Mouse (Mus musculus): ENCODE results near the gene Poglut1. TPM values are rescaled to one million over a fixed set of nuclear protein-coding genes. Genes with fewer than 3 reads are reported as not detected.
A peak's percentile ranks its signal among the peaks of the same experiment; 100 is the strongest.

Poglut1 gene
- polyA plus RNA-seq (2014; fragmentation: Nextera tagmentation; extraction: Ambion mirVana), result 69.8 and 77.3 TPM in 2 replicates

DNA sequence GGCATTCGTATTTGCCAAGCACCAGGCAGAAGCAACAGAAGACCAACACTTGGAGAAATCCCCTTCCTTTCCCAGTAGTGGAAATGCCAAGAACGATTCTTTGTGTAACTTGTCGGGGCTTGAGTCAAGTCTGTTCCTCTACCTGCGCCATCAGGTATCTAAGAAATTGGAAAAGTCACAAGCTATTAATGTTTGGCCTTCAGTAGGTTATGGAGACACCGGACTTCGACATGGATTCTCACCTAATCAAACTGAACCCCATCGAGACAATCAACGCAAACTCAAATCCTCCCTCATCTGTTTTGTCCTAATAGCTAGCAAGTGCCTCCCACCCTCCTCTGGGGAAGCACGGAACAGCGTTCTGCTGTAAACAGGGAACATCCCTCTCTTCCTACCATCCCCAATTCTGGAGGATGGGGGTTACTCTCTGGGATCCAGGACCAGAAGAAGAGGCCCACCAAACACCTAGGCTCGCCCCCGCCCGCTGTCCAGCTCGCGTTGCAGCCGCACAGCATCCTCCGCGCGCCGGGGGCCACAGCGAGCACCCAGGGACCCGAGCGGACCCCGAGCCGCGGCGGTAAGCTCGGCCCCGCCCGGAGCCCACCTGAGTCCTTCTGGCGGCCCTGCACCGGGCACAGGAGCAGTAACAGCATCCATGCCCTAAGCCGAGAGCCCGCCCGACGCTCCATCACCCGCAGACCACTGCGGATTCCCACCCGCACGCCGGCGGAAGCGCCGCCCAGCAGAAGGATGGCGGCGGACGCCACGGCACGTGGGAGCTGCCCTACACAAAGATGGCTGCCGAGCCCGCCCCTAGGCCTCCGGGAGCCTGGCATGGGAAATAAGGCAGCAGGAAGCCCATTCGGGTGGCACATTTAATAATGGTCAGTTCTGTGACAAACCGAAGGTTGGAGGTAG, at the start of gene Poglut1:
Gene Poglut1, minus strand, starts transcription at position 780 of the 918 bp plus-strand sequence.
- Histone ChIP-seq H3K36me3 (ENCODE audit: control insufficient read depth, insufficient read depth, low read length) (no peaks in the 10 kb centered on the region), H3K4me1 (replicated peaks; ENCODE audit: control insufficient read depth, insufficient read depth, low read length) (peaks cover 4% of the 10 kb centered on the region), H3K9me3 (ENCODE audit: control insufficient read depth, low read length) (no peaks in the 10 kb centered on the region), H3K27me3 (ENCODE audit: control insufficient read depth, insufficient read depth, low read length) (no peaks in the 10 kb centered on the region), H3K4me3 (ENCODE audit: low read depth, low read length) (peak within 1 kb of the TSS; percentile 92), H3K27ac (ENCODE audit: low read depth, low read length) (peak within 1 kb of the TSS; percentile 68), H3K4me2 (replicated peaks; ENCODE audit: low read depth, low read length) (peak within 1 kb of the TSS; percentile 78), H3K9ac (ENCODE audit: low read depth, low read length) (peak within 1 kb of the TSS; percentile 97)
- ATAC-seq (ENCODE audit: low FRiP score) (peak; percentile 93), DNase-seq (ENCODE audit: low spot score) (peak; percentile 84)
- WGBS, result 3% methylated on average over 54 of the region's 54 CpGs

DNA sequence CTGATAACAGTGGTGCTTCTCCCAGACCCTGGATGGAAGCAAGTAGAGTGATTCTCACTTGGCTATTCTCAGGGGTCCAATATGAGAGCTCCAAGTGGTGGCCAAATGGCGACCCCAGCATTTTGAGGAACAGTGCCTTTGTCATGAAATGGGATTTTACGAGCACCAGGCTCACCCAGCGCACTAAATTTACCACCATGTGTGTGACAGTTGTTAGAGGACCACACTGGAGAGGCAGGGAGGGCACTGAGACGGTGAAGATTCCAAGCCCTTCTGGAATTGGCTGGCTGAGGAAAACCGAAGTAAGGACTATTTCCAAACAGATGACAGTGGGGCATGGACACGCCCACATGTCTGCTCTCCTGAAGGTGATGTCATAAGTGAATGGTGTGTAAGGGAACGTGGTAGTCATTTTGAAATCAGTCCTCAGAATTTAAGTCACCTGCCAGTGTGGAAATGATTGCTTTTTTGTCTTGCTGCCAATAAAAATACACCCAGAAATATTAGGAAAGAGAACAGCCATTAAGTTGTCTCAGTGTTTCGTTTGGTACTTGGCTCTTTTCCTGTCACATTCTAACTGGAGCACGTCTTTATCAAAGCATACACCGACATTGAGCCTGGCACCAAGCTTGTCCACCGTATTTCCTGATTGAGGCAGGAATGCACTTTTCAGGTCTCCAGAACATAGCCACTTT, 49.1 kb upstream of the Poglut1 start:
- ATAC-seq (ENCODE audit: low FRiP score) (no peak), DNase-seq (ENCODE audit: low spot score) (no peak)
- no peak overlapping the region for H3K27ac ChIP-seq (ENCODE audit: low read depth, low read length)
- H3K4me2 ChIP-seq (replicated peaks; ENCODE audit: low read depth, low read length), result no peak overlapping the region
- no peaks in the 10 kb centered on the region for H3K4me1 ChIP-seq (replicated peaks; ENCODE audit: control insufficient read depth, insufficient read depth, low read length)
- 83% methylated on average over 11 of the region's 11 CpGs for whole genome bisulfite sequencing
- H3K36me3 ChIP-seq (ENCODE audit: control insufficient read depth, insufficient read depth, low read length), result no peaks in the 10 kb centered on the region
- no peak overlapping the region for H3K9ac ChIP-seq (ENCODE audit: low read depth, low read length)
- H3K9me3 ChIP-seq (ENCODE audit: control insufficient read depth, low read length), result no peaks in the 10 kb centered on the region
- H3K4me3 ChIP-seq (ENCODE audit: low read depth, low read length), result no peak overlapping the region
- no peaks in the 10 kb centered on the region for H3K27me3 ChIP-seq (ENCODE audit: control insufficient read depth, insufficient read depth, low read length)

DNA sequence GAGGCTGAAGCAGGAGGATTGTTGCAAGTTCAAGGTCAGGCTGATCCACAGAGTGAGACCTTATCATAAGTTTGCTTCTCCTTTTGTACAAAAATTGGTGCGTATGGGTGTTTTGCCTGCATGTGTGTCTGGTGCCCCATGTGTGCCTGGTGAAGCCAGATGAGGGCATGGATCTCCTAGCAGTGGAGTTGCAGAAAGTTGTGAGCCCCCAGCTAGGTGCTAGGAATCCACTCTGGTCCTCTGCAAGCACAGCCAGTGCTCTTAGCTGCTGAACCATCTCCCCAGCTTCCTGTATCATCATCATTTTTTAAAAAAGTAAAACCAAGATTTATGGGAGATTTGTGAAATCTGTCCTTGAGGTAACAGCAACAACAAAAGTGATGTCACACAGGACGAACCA, 46.6 kb upstream of the Poglut1 start:
- H3K27ac ChIP-seq (ENCODE audit: low read depth, low read length), result no peak overlapping the region
- ATAC-seq (ENCODE audit: low FRiP score) (no peak), DNase-seq (ENCODE audit: low spot score) (no peak)
- no peaks in the 10 kb centered on the region for H3K9me3 ChIP-seq (ENCODE audit: control insufficient read depth, low read length)
- no peaks in the 10 kb centered on the region for H3K4me1 ChIP-seq (replicated peaks; ENCODE audit: control insufficient read depth, insufficient read depth, low read length)
- H3K27me3 ChIP-seq (ENCODE audit: control insufficient read depth, insufficient read depth, low read length), result no peaks in the 10 kb centered on the region
- no peak overlapping the region for H3K4me2 ChIP-seq (replicated peaks; ENCODE audit: low read depth, low read length)
- no peak overlapping the region for H3K4me3 ChIP-seq (ENCODE audit: low read depth, low read length)
- H3K9ac ChIP-seq (ENCODE audit: low read depth, low read length), result no peak overlapping the region
- no peaks in the 10 kb centered on the region for H3K36me3 ChIP-seq (ENCODE audit: control insufficient read depth, insufficient read depth, low read length)
- 93% methylated on average over 2 of the region's 2 CpGs for WGBS

DNA sequence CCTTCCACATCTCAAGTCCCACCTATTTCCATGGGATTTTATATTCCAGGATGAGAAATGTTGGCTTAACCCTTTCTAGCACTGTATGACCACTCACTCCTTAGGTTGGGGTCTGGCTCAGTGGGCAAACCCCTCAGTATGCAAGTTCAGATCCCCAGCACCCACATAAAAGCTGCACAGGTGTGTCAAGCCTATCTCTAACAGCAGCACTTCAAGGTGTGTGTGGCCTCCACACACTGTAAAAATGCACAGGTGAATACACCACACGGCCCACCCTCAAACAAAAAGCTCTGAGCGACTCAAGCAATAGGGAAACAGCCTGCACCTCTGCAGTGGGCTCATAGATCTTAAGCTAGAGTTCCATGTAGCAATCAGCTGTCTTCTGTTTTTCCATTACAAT, 46.0 kb upstream of the Poglut1 start:
- Histone ChIP-seq H3K9ac (ENCODE audit: low read depth, low read length) (no peak overlapping the region), H3K4me1 (replicated peaks; ENCODE audit: control insufficient read depth, insufficient read depth, low read length) (no peaks in the 10 kb centered on the region), H3K36me3 (ENCODE audit: control insufficient read depth, insufficient read depth, low read length) (no peaks in the 10 kb centered on the region), H3K4me2 (replicated peaks; ENCODE audit: low read depth, low read length) (no peak overlapping the region), H3K9me3 (ENCODE audit: control insufficient read depth, low read length) (no peaks in the 10 kb centered on the region), H3K27me3 (ENCODE audit: control insufficient read depth, insufficient read depth, low read length) (no peaks in the 10 kb centered on the region), H3K27ac (ENCODE audit: low read depth, low read length) (no peak overlapping the region), H3K4me3 (ENCODE audit: low read depth, low read length) (no peak overlapping the region)
- WGBS, result 86% methylated on average over 2 of the region's 2 CpGs
- ATAC-seq (ENCODE audit: low FRiP score) (no peak), DNase-seq (ENCODE audit: low spot score) (no peak)

DNA sequence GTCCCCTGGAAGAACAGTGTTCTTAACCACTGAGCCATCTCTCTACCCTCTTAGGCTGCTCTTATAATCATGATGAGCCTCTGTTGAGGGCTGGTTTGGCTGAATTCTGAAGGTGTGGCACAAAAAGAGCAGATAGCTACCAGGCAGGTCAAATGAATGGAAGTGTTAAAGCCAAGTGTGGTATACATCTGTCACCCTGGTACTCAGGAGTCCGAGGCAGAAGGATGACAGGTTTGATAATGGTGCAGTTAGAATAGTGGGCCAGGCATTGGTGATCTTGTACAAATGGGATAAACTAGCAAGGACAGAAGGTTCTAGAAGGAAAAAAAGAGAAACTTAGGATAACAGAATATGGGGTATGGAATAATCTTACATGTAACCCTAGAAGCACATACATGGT, 44.4 kb upstream of the Poglut1 start:
- DNase-seq (ENCODE audit: low spot score), result no peak
- ATAC-seq (ENCODE audit: low FRiP score), result no peak
- 84% methylated on average over 1 of the region's 1 CpGs for WGBS

DNA sequence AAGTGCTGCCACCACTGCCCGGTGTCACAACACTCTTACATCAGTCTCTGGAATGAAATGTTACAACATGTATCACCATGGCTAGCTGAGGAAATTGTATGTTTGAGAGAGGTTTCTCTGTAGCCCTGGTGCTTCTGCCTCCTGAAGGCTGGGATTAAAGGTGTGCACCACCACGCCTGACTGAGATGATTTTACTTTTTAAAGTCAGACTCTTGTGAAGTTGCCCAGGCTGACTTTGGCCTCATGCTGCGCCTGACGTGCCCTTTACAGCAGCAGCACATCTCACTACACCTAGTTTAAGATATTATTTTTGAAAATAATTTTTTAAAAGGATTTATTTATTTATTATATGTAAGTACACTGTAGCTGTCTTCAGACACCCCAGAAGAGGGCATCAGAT, 42.9 kb upstream of the Poglut1 start:
- ATAC-seq (ENCODE audit: low FRiP score) (no peak), DNase-seq (ENCODE audit: low spot score) (no peak)
- H3K4me1 ChIP-seq (replicated peaks; ENCODE audit: control insufficient read depth, insufficient read depth, low read length), result no peaks in the 10 kb centered on the region
- no peak overlapping the region for H3K4me3 ChIP-seq (ENCODE audit: low read depth, low read length)
- H3K4me2 ChIP-seq (replicated peaks; ENCODE audit: low read depth, low read length), result no peak overlapping the region
- no peak overlapping the region for H3K9ac ChIP-seq (ENCODE audit: low read depth, low read length)
- over 99% methylated on average over 4 of the region's 4 CpGs for WGBS
- no peaks in the 10 kb centered on the region for H3K9me3 ChIP-seq (ENCODE audit: control insufficient read depth, low read length)
- H3K36me3 ChIP-seq (ENCODE audit: control insufficient read depth, insufficient read depth, low read length), result peaks cover 7% of the 10 kb centered on the region; the same call in 1 of the 2 replicates
- no peaks in the 10 kb centered on the region for H3K27me3 ChIP-seq (ENCODE audit: control insufficient read depth, insufficient read depth, low read length)
- H3K27ac ChIP-seq (ENCODE audit: low read depth, low read length), result no peak overlapping the region

More for the DNA sequence above, 44.4 kb upstream of the Poglut1 start:
- Histone ChIP-seq H3K4me3 (ENCODE audit: low read depth, low read length) (no peak overlapping the region), H3K36me3 (ENCODE audit: control insufficient read depth, insufficient read depth, low read length) (0 out of 2 replicates have a peak, but pooled peaks cover 2% of the 10 kb centered on the region), H3K4me1 (replicated peaks; ENCODE audit: control insufficient read depth, insufficient read depth, low read length) (no peaks in the 10 kb centered on the region), H3K27ac (ENCODE audit: low read depth, low read length) (no peak overlapping the region), H3K9me3 (ENCODE audit: control insufficient read depth, low read length) (no peaks in the 10 kb centered on the region), H3K4me2 (replicated peaks; ENCODE audit: low read depth, low read length) (no peak overlapping the region), H3K9ac (ENCODE audit: low read depth, low read length) (no peak overlapping the region), H3K27me3 (ENCODE audit: control insufficient read depth, insufficient read depth, low read length) (no peaks in the 10 kb centered on the region)

DNA sequence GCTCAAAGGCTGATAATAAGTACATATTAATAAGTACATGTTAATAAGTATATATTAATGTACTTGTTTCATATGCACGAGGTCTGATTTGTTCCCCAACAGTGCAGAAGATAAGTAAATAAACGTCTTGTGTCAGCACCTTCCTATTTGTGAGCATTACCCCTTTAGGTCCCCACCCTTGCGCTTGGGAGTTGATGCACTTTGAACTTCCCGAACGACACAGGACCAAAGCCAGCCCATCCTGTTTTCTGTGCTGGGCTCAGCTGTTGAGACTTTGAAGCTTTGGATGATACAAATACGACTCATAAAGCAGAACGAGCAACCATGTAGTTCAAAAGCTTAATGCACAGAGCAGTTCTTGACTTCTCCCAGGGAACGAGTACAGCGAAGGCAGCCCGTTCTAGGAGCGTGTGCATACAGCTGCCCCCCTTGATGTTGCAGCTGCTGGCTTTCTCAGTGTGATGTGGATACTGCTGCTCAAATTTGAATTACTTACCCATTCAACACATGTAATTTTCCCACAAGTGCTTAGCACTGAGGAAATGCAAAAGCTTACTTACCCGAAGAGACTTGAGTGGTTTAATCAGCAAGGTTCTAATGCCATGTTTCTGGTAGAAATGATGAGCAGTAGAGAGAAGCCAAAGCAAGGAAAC, 42.1 kb upstream of the Poglut1 start:
- no peak overlapping the region for H3K4me2 ChIP-seq (replicated peaks; ENCODE audit: low read depth, low read length)
- no peaks in the 10 kb centered on the region for H3K4me1 ChIP-seq (replicated peaks; ENCODE audit: control insufficient read depth, insufficient read depth, low read length)
- H3K27me3 ChIP-seq (ENCODE audit: control insufficient read depth, insufficient read depth, low read length), result no peaks in the 10 kb centered on the region
- H3K9me3 ChIP-seq (ENCODE audit: control insufficient read depth, low read length), result no peaks in the 10 kb centered on the region
- ATAC-seq (ENCODE audit: low FRiP score) (no peak), DNase-seq (ENCODE audit: low spot score) (no peak)
- peaks cover 7% of the 10 kb centered on the region; the same call in 1 of the 2 replicates for H3K36me3 ChIP-seq (ENCODE audit: control insufficient read depth, insufficient read depth, low read length)
- no peak overlapping the region for H3K9ac ChIP-seq (ENCODE audit: low read depth, low read length)
- H3K27ac ChIP-seq (ENCODE audit: low read depth, low read length), result no peak overlapping the region
- no peak overlapping the region for H3K4me3 ChIP-seq (ENCODE audit: low read depth, low read length)
- WGBS, result 92% methylated on average over 12 of the region's 12 CpGs

DNA sequence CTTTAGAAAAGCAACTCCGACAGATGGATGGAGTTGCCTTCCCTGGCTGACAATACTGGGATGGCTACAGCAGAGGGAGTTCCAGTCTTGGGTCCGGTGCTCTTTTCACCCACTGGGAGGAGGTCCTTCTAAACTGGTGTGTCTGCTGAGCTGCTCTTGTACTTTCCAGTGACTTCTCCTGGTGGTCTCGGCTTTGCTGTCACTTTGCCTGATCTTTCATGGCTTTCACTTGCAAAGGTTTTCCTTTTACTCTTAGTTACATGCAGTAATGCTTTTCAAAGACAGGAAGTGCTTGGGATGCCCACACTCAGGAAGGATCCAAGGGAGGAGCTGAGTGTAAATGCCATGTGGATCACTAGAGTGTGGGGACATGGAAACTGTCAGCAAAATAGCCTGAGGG, 41.4 kb upstream of the Poglut1 start:
- 84% methylated on average over 3 of the region's 3 CpGs for WGBS
- peaks cover 7% of the 10 kb centered on the region; the same call in 1 of the 2 replicates for H3K36me3 ChIP-seq (ENCODE audit: control insufficient read depth, insufficient read depth, low read length)
- H3K9ac ChIP-seq (ENCODE audit: low read depth, low read length), result no peak overlapping the region
- DNase-seq (ENCODE audit: low spot score) (no peak), ATAC-seq (ENCODE audit: low FRiP score) (no peak)
- no peaks in the 10 kb centered on the region for H3K9me3 ChIP-seq (ENCODE audit: control insufficient read depth, low read length)
- H3K4me1 ChIP-seq (replicated peaks; ENCODE audit: control insufficient read depth, insufficient read depth, low read length), result no peaks in the 10 kb centered on the region
- H3K27me3 ChIP-seq (ENCODE audit: control insufficient read depth, insufficient read depth, low read length), result no peaks in the 10 kb centered on the region
- H3K27ac ChIP-seq (ENCODE audit: low read depth, low read length), result no peak overlapping the region
- no peak overlapping the region for H3K4me3 ChIP-seq (ENCODE audit: low read depth, low read length)
- no peak overlapping the region for H3K4me2 ChIP-seq (replicated peaks; ENCODE audit: low read depth, low read length)
